Mouse (Mus musculus): Measurements from ENCODE around the gene Prkar2a.

DNA sequence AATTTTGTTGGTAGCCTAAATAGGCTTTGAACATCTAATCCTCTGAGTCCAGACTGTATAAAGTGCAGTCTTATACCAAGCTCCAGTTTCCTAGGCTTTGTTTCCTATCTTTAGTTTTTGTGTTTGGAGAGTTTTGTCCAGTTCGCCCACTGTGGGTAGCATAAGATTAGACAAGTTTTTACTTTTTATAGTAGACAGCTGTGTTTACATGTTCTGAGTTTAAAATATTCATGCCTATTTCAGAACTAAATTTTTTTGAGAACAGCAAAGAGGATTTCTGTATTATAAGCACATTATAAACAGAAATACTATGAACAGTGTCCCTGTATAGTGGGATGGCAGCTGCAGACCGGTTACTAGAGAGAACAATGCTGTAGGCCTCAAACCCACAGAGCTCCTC, 18.1 kb downstream of the Prkar2a start:
- TF ChIP-seq TCF12 (IDR thresholded peaks at IDR 0.05; ENCODE audit: insufficient read depth, poor library complexity, severe bottlenecking) (no peak), POLR2A (IDR thresholded peaks at IDR 0.05; ENCODE audit: insufficient read length, low read depth) (no peak), MAX (IDR thresholded peaks at IDR 0.05; ENCODE audit: low read depth) (no peak), POLR2AphosphoS2 (IDR thresholded peaks at IDR 0.05; ENCODE audit: insufficient read length, low read depth) (no peak), TCF3 (IDR thresholded peaks at IDR 0.05; ENCODE audit: insufficient read length, low read depth) (no peak), USF1 (IDR thresholded peaks at IDR 0.05; ENCODE audit: low read depth) (no peak)
